Mouse (Mus musculus) telencephalon, adult 2 months (tissue): ENCODE data around the gene Tbx20.

ENCODE experiments used
- DNase-seq: peaks from one replicate; pipeline ENCODE4 v3.0.0-alpha.2; 2011; ENCODE audit warnings: low read depth, low spot score

The Tbx20 gene

DNA sequence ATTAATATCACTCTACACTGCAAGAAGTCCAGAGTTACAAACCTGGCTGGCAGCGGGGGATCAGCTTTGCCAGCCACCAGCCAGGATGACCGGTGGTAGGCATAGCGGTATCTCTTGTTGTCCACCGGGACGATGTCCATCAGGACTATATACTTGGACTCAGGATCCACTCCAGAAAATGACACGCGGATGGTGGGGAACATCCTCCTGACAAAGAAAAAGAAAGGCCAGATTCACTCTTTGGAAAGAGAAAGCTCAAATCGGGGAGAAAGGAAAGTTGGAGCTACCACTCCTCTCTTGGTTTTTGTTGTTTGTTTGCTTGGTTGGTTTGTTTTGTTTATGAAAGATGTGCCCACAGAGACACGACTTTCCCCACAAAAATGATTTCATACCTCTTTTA is 4.5 kb downstream of the Tbx20 start:
- no peak for DNase-seq

DNA sequence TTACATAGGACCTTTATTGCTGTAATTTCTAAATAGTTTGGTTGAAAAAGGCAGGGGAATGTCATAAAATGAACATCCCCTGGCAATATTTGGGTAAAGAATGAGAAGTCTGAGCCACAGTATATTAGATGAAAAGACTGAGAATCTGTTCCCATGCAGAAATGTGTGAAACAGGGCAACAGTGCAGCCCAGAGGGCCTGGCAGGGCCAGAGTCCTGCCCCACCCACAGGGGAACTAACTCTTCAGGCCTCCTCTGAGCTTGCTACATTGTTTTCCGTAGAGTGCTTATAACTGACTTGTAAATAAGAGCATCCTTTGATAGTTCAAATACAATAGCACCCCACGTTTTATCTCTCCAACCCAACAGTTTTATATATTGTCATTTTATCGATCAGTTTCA is 7.0 kb downstream of the Tbx20 start:
- DNase-seq, result no peak

- DNase-seq, result no peak
These were observed 8.5 kb downstream of the Tbx20 start for GRCm38 (mm10) chr9:24765572-24765971.

GRCm38 (mm10) chr9:24760461-24760860 is 13.6 kb downstream of the Tbx20 start:
- no peak for DNase-seq

GRCm38 (mm10) chr9:24744958-24745357 is 29.1 kb downstream of the Tbx20 start:
- no peak for DNase-seq

DNA sequence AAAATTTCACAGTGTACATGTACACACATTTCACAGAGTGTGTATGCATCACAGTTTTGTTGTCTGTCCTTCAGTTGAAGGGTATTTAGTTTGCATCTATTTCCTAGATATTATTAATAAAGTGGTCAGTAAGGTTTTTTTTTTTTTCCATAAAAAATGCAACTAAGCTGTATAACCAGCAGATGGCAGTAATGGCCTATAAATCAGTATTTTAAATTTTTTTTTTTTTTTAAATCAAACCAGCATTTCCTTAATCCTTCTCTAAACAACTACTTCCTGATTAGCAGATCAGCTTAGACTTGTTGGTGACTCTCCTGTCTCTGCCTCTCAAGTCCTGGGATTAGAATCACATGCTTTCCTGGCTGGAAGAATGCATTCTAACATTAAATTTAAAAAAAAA is 72.9 kb downstream of the Tbx20 start:
- DNase-seq, result no peak

GRCm38 (mm10) chr9:24696405-24696778 is 77.7 kb downstream of the Tbx20 start:
- DNase-seq, result no peak

DNA sequence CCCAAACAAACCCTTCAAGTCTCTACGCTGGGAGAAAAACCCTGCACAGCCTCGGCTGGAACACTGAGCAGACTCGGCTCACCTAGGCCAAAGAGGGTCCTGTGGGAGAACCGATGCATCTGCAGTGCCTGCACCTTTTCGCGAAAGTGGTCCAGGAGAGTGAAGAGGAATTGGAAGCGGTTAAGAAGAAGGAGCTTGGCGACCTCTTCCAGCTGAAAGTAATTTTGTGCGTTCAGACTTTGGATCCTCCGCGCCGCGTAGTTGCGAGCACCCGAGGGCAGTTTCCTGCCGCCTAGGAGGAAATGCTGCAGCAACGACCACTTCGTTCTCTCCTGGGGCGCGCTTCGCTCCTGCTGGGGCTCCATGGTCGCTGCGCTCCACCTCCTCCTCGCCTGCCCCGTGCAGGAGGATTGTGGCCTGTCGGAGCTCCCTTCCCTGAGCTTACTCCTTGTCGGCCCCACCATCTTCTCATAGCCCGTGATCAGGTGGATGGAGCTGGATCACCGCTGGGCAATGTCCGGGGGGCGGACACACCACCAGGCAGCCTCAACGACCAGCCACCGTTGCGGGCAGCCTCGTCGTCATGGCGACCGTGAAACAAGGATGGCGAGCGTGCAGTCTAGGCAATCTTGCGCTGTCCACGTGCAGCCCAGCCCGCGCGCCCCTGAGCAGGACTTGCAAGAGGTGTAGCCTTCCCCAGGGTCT is 78.3 kb downstream of the Tbx20 start, which contains the start of gene Dpy19l2:
Dpy19l2 (minus strand) TSS at position 594 of the 705 bp plus-strand sequence.
- no peak for DNase-seq
